In genomic region chr12:17071691-17072454, GRCm38 (mm10) we compare ENCODE assay signal across 12 mouse cellular contexts.
"Had no signal": no experiment of that assay in that cellular context is flagged by ENCODE, and none has a peak within 500 bp of the region (broad histone marks: within the 10 kb centered on the region; RNA-seq: fewer than 3 reads in every experiment).

No protein-coding gene starts in this region.

- H3K9me3 ChIP-seq: neural tube, embryonic 13.5 days had no signal

- H3K4me3 ChIP-seq: limb, embryonic 13.5 days; neural tube, embryonic 13.5 days had no signal

- H3K9ac ChIP-seq: limb, embryonic 13.5 days; liver, embryonic 14.5 days; neural tube, embryonic 13.5 days had no signal

- H3K27me3 ChIP-seq: neural tube, embryonic 13.5 days had no signal

- H3K4me2 ChIP-seq: limb, embryonic 13.5 days; neural tube, embryonic 13.5 days had no signal

- H3K27ac ChIP-seq: limb, embryonic 13.5 days; liver, embryonic 14.5 days; neural tube, embryonic 13.5 days had no signal

- ATAC-seq: midbrain, embryonic 16.5 days had no signal

- H3K36me3 ChIP-seq: limb, embryonic 13.5 days; neural tube, embryonic 13.5 days had no signal

- H3K4me1 ChIP-seq: limb, embryonic 13.5 days had no signal

- DNase-seq: kidney, postnatal 10 days; layer of hippocampus, postnatal 36 days; lung, adult 18-20 months; retina, postnatal 1 day; right cerebral cortex, postnatal 4 days; spleen, adult 18-20 months; thymus, adult 18-20 months; thymus, postnatal 25 days had no signal
